Mouse (Mus musculus): ENCODE data around the gene Dtd1. TPM values are rescaled to one million over a fixed set of nuclear protein-coding genes. Genes with fewer than 3 reads are reported as not detected.

The Dtd1 gene
- polyA plus RNA-seq, 1 experiment from 2014 or later: 45.8 TPM

- ATAC-seq: no peak
- H3K27me3 ChIP-seq: no peaks in the 10 kb centered on the region
- POLR2A ChIA-PET: no interaction called here
- DNase-seq (ENCODE audit: low read depth, low spot score): no peak
- in situ Hi-C loops (cut with MboI; ENCODE audit: low pct_unique_long_range_greater_than_20kb): no loop called here
- TF ChIP-seq CTCF (IDR thresholded peaks at IDR 0.05): no peak
- CTCF ChIA-PET: no interaction called here
These were observed 164.6 kb downstream of the Dtd1 start for GRCm38 (mm10) chr2:144764116-144764788.

DNA sequence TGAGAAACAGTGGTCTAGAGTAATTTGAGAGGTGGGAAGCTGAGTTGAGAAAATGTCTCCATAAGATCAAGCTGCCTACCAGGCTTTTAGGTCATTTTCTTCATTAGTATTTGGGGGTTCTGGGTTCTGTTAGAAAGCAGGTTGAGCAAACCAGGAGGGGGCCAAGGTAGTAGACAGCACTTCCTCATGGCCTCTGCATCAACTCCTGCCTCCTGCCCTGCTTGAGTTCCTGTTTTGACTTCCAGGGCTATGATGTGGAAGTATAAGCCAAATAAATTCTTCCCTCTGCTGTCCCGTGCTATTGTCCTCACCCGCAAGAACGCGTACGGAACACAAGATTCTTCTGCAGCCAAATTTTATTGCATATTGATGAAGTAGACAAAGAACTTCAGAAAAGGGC is 165.5 kb downstream of the Dtd1 start:
- TF ChIP-seq CTCF (IDR thresholded peaks at IDR 0.05): no peak
- no peak for DNase-seq (ENCODE audit: low read depth, low spot score)
- ChIA-PET CTCF (interaction anchor here (1.1 kb wide), 1 partner anchor 11 kb away, joined by 5 read pairs; no protein-coding TSS in a partner anchor), POLR2A (no interaction called here)
- in situ Hi-C loops (cut with MboI; ENCODE audit: low pct_unique_long_range_greater_than_20kb): no loop called here
- no peak for ATAC-seq
- no peaks in the 10 kb centered on the region for H3K27me3 ChIP-seq

GRCm38 (mm10) chr2:144768375-144769117 is 168.8 kb downstream of the Dtd1 start:
- CTCF ChIA-PET: no interaction called here
- in situ Hi-C loops (cut with MboI; ENCODE audit: low pct_unique_long_range_greater_than_20kb): no loop called here
- H3K27me3 ChIP-seq: no peaks in the 10 kb centered on the region
- ATAC-seq (no peak), DNase-seq (ENCODE audit: low read depth, low spot score) (no peak)
- POLR2A ChIA-PET: no interaction called here
- TF ChIP-seq CTCF (IDR thresholded peaks at IDR 0.05): no peak

DNA sequence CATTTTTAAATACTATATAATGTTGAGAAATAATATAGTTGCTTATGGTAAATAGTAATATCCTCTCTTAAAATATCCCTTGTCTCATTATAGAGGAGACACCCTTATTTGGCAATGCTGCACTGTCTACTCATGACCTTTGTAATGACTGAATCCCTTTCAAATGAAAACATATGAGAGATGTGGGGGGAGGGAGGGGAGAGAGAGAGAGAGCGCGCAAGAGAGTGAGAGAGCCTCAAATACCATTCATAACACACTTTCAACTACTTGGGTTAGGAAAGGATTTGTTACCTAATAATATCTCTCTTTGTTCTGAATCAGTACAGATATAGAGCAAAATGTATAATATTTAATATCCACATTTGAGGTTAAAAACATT is 169.4 kb downstream of the Dtd1 start:
- DNase-seq (ENCODE audit: low read depth, low spot score) (no peak), ATAC-seq (no peak)
- no peak for TF ChIP-seq CTCF (IDR thresholded peaks at IDR 0.05)
- no peaks in the 10 kb centered on the region for H3K27me3 ChIP-seq
- in situ Hi-C loops (cut with MboI; ENCODE audit: low pct_unique_long_range_greater_than_20kb): no loop called here
- POLR2A ChIA-PET: no interaction called here
- CTCF ChIA-PET: no interaction called here

GRCm38 (mm10) chr2:144769556-144769955 is 169.9 kb downstream of the Dtd1 start:
- in situ Hi-C loops (cut with MboI; ENCODE audit: low pct_unique_long_range_greater_than_20kb): no loop called here
- ATAC-seq: no peak
- DNase-seq (ENCODE audit: low read depth, low spot score): no peak
- ChIA-PET POLR2A (no interaction called here), CTCF (no interaction called here)
- no peak for TF ChIP-seq CTCF (IDR thresholded peaks at IDR 0.05)
- no peaks in the 10 kb centered on the region for H3K27me3 ChIP-seq

- ChIA-PET POLR2A (no interaction called here), CTCF (no interaction called here)
- in situ Hi-C loops (cut with MboI; ENCODE audit: low pct_unique_long_range_greater_than_20kb): no loop called here
- ATAC-seq (no peak), DNase-seq (ENCODE audit: low read depth, low spot score) (no peak)
- no peak for TF ChIP-seq CTCF (IDR thresholded peaks at IDR 0.05)
- H3K27me3 ChIP-seq: no peaks in the 10 kb centered on the region
These were observed 170.8 kb downstream of the Dtd1 start for GRCm38 (mm10) chr2:144770452-144770941.

GRCm38 (mm10) chr2:144771841-144772240 is 172.1 kb downstream of the Dtd1 start:
- DNase-seq (ENCODE audit: low read depth, low spot score): no peak
- ChIA-PET POLR2A (no interaction called here), CTCF (interaction anchor here (0.8 kb wide), 1 partner anchor 10 kb away, joined by 3 read pairs; no protein-coding TSS in a partner anchor)
- no peaks in the 10 kb centered on the region for H3K27me3 ChIP-seq
- no peak for ATAC-seq
- TF ChIP-seq CTCF (IDR thresholded peaks at IDR 0.05): no peak
- in situ Hi-C loops (cut with MboI; ENCODE audit: low pct_unique_long_range_greater_than_20kb): no loop called here

GRCm38 (mm10) chr2:144774636-144775160 is 175.0 kb downstream of the Dtd1 start:
- ChIA-PET CTCF (interaction anchor here (1.6 to 2.0 kb wide), 2 partner anchors 8 to 20 kb away, joined by 3 to 7 read pairs; no protein-coding TSS in a partner anchor), POLR2A (no interaction called here)
- no peak for DNase-seq (ENCODE audit: low read depth, low spot score)
- no peak for ATAC-seq
- no peaks in the 10 kb centered on the region for H3K27me3 ChIP-seq
- in situ Hi-C loops (cut with MboI; ENCODE audit: low pct_unique_long_range_greater_than_20kb): no loop called here
- TF ChIP-seq CTCF (IDR thresholded peaks at IDR 0.05): no peak

- in situ Hi-C loops (cut with MboI; ENCODE audit: low pct_unique_long_range_greater_than_20kb): no loop called here
- ATAC-seq (no peak), DNase-seq (ENCODE audit: low read depth, low spot score) (no peak)
- no peak for TF ChIP-seq CTCF (IDR thresholded peaks at IDR 0.05)
- POLR2A ChIA-PET: no interaction called here
- no peaks in the 10 kb centered on the region for H3K27me3 ChIP-seq
- CTCF ChIA-PET: interaction anchor here (2.0 kb wide), 1 partner anchor 9 kb away, joined by 7 read pairs; no protein-coding TSS in a partner anchor
These were observed 175.9 kb downstream of the Dtd1 start for GRCm38 (mm10) chr2:144775626-144776025.

DNA sequence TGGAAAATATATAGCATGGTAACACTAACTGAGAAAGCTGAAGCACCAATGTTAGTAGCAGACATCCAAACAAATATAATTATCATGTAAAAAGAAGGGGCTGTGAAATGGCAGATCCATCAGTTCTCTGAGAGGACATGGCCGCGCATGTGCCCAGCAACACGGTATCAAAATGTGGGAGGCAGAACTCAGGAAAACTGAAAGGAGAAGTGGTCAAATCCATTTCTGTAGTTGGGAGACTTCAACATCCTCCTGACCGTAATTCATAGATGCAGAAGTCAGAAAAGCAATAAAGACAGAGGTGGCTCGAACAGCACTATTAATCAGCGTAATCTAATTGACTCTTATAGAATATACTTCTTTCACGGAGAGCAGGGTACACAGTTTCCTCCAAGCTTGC is 179.6 kb downstream of the Dtd1 start:
- H3K27me3 ChIP-seq: no peaks in the 10 kb centered on the region
- POLR2A ChIA-PET: no interaction called here
- TF ChIP-seq CTCF (IDR thresholded peaks at IDR 0.05): no peak

DNA sequence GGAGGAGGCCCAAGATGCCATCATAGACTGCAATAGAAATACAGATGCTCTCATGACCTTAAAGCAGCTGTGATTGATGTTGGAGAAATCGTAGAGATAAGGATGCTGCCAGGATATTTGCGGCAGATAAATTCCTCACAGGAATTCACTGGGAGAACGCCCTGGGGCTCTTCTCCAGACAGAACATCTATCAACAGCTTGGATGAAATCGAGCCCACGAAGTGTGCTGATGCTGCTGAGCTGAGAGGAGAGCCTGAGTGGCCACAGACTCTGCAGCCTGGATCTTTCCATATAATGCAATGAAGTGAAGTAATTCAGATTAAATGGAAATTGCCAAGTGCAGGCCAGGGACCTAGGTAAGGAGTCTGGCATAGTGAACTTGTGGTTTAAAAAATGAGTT is 181.0 kb downstream of the Dtd1 start:
- ATAC-seq (no peak), DNase-seq (ENCODE audit: low read depth, low spot score) (no peak)
- no peak for TF ChIP-seq CTCF (IDR thresholded peaks at IDR 0.05)

More for the DNA sequence above, 179.6 kb downstream of the Dtd1 start:
- in situ Hi-C loops (cut with MboI; ENCODE audit: low pct_unique_long_range_greater_than_20kb): no loop called here
- ATAC-seq (no peak), DNase-seq (ENCODE audit: low read depth, low spot score) (no peak)
- CTCF ChIA-PET: interaction anchor here (1.5 kb wide), 1 partner anchor 19 kb away, joined by 3 read pairs; no protein-coding TSS in a partner anchor

More for the DNA sequence above, 181.0 kb downstream of the Dtd1 start:
- ChIA-PET POLR2A (interaction anchor here (1.0 kb wide), 1 partner anchor 47 kb away, joined by 5 read pairs; no protein-coding TSS in a partner anchor), CTCF (interaction anchor here (1.0 kb wide), 1 partner anchor 20 kb away, joined by 4 read pairs; no protein-coding TSS in a partner anchor)
- in situ Hi-C loops (cut with MboI; ENCODE audit: low pct_unique_long_range_greater_than_20kb): no loop called here
- no peaks in the 10 kb centered on the region for H3K27me3 ChIP-seq

Measured in Patski (cell line).